Mouse (Mus musculus): ENCODE measurements around the gene Tbl3. TPM values are rescaled to one million over a fixed set of nuclear protein-coding genes. Genes with fewer than 3 reads are reported as not detected.
A peak's percentile ranks its signal among the peaks of the same experiment; 100 is the strongest.
"Not testable (repeated sequence)": the region's sequence is repeated elsewhere in the genome, so short reads cannot be mapped to it uniquely, and the experiment has no call there.

The Tbl3 gene
- polyA plus RNA-seq, 1 experiment from 2014 or later = 133 TPM

DNA sequence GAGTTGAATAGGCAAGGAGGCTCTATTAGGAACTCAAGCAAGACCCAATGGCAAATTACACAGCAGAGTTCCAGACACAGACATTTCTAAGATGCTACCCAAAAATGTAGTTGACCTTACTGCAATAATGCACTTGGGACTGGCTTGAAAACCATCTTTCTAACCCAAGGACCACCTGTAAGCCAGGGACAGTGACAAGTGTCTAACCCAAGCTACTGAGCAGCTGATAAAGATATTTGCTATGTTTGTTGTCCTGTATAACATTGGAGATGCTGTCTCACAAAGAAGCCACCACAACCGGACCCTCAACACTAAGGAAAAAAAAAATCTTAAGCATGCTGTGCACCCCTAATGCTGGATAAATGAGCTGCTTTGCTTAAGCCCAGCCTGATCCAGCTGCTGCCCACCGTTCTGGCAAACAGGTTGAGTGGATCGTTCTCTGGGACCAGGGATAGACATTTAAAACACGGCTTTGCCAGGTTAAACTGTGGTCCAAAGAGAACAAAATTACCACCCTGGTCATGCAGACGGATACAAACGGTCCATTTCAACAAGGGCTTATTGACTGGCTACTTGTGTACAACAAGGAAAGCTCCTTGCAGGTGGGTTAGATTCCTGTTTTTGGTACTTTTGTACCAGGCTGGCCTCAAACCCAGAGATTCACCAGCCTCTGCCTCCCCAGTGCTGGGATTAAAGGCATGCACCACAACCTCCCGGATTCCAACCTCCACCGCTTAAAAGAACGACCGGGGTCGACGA is 15.8 kb upstream of the Tbl3 start:
- H3K27me3 ChIP-seq (ENCODE audit: insufficient read depth, poor library complexity, severe bottlenecking) = 0 out of 2 replicates have a peak, but pooled peaks cover 3% of the 10 kb centered on the region
- peak overlapping the region; percentile 82 for H3K4me3 ChIP-seq
- 5% methylated on average over 12 of the region's 12 CpGs for WGBS
- H3K9me3 ChIP-seq = no peaks in the 10 kb centered on the region
- peaks cover 41% of the 10 kb centered on the region for H3K4me1 ChIP-seq (replicated peaks)
- H3K27ac ChIP-seq = peak overlapping the region; percentile 88
- DNase-seq (ENCODE audit: low spot score) = peak; percentile 11
- H3K36me3 ChIP-seq = peaks cover 26% of the 10 kb centered on the region

DNA sequence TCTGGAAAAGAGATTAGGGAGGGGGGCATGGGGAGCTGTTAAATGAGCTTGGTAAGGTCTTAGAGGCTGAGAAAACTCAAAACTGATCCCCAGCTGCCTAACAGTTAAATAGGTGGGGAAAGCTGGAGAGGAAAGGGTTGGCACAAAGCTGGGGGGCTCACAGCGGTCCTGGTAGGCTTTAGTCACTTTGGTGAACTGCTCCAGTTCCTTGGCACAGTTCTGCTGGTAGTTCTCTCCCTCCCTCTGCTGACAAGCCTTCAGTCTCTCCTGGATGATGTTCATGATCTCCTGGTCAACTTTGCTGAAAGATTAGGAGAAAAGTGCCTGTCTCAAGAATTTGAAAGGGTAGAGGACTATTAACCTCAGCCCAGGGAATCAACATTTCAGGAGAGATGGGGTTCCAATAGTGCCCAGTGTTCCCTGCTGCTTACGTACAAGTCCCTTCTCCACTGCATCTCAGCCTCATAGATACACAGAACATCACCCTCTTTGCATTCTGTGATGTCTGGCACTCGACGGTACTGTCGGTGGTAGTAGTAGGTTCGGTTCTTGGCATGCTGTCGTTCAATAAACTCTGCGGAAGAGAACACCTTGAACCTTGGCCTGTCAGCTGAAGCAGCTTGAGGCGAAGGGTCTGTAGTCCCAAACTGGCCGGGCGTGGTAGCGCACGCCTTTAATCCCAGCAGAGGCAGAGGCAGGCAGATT is 14.9 kb upstream of the Tbl3 start:
- H3K4me3 ChIP-seq = peak overlapping the region; percentile 82
- DNase-seq (ENCODE audit: low spot score) = peak; percentile 23

DNA sequence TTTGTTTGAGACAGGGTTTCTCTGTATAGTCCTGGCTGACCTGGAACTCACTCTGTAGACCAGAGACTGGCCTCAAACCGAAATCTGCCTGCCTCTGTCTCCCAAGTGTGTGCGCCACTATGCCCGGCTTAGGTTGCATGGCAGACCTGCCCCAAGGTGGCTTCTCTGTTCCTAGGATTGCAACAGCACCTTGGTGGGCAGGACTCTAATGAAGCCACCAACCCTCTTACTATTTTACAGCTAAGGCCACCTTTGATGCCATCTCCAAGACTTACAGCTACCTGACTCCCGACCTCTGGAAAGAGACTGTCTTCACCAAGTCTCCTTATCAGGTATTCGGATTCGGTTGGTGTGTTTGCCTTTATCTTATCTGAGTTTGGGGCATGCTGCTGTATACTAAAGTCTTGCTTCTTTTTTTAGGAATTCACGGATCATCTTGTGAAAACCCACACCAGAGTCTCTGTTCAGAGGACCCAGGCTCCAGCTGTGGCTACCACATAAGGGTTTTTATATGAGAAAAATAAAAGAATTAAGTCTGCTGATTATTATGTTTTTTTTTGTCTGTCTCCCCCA is 14.0 kb upstream of the Tbl3 start:
- 70% methylated on average over 7 of the region's 7 CpGs for WGBS
- Histone ChIP-seq H3K36me3 (peaks cover 44% of the 10 kb centered on the region), H3K4me3 (peak overlapping the region; percentile 82), H3K4me1 (replicated peaks) (peaks cover 44% of the 10 kb centered on the region)
- not testable (repeated sequence) for DNase-seq (ENCODE audit: low spot score); H3K9me3 ChIP-seq; H3K27ac ChIP-seq; H3K27me3 ChIP-seq (ENCODE audit: insufficient read depth, poor library complexity, severe bottlenecking)

More for the DNA sequence above, 14.9 kb upstream of the Tbl3 start:
- no peaks in the 10 kb centered on the region for H3K27me3 ChIP-seq (ENCODE audit: insufficient read depth, poor library complexity, severe bottlenecking)
- no peaks in the 10 kb centered on the region for H3K9me3 ChIP-seq
- no peak overlapping the region for H3K27ac ChIP-seq
- 37% methylated on average over 13 of the region's 13 CpGs for WGBS
- peaks cover 44% of the 10 kb centered on the region for H3K4me1 ChIP-seq (replicated peaks)
- H3K36me3 ChIP-seq = peaks cover 35% of the 10 kb centered on the region

DNA sequence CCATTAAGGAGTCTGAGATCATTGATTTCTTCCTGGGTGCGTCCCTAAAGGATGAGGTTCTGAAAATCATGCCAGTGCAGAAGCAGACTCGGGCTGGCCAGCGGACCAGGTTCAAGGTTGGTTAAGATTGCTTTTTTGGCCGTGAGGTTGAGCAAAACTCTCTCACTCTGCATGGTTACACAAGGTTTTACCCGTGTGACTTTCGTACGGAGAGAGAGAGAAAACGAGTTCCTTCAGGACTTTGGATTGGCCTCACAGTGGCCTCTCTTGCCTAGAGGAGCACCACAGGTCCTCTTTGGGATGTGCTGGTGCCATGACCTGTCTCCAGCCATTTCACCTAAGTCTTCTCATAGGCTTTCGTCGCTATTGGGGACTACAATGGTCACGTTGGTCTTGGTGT is 13.2 kb upstream of the Tbl3 start:
- H3K4me1 ChIP-seq (replicated peaks) = peaks cover 44% of the 10 kb centered on the region
- H3K9me3 ChIP-seq; H3K27me3 ChIP-seq (ENCODE audit: insufficient read depth, poor library complexity, severe bottlenecking): not testable (repeated sequence)
- 1% methylated on average over 11 of the region's 11 CpGs for WGBS
- H3K27ac ChIP-seq = peak overlapping the region; percentile 94
- H3K4me3 ChIP-seq = peak overlapping the region; percentile 82
- DNase-seq (ENCODE audit: low spot score) = peak; percentile 14
- H3K36me3 ChIP-seq = peaks cover 53% of the 10 kb centered on the region

DNA sequence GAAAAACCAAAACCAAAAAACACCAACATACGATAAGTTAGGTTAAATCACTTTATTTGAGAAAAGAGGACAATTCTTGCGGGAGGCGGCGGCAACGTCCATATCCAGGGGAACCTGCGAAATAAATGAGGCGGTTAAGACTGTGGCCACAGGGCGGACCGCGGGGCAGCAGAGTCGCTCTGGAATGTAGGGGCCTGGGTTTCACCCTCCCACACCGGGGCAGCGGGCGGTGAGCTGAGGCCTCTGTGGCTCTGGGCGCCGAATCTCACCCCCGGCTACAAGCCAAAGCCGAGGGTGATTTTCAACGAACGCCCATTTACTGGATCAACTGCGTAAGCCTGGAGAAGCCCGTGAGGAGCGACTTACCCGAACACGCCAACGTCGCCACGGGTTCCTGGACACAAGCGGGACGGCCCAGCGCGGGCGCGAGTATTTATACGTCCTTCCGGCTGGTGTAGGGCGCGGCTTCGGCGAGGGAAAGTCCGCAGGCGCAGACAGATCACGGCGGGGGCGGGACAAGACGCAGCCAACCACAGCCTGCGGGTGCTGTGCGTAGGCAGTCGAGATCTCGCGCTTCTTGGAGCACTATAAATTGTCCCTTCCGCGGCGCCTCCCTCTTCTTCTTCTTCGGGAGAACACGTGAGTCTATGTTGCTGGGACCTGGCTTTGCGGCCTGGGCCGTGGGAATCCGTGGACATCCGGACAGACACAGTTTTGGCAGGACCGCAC is 12.2 kb upstream of the Tbl3 start:
- under 1% methylated on average over 61 of the region's 61 CpGs for WGBS
- peaks cover 44% of the 10 kb centered on the region for H3K4me1 ChIP-seq (replicated peaks)
- no peaks in the 10 kb centered on the region for H3K27me3 ChIP-seq (ENCODE audit: insufficient read depth, poor library complexity, severe bottlenecking)
- H3K27ac ChIP-seq = peak overlapping the region; percentile 94
- peak; percentile 99 for DNase-seq (ENCODE audit: low spot score)
- H3K36me3 ChIP-seq = peaks cover 56% of the 10 kb centered on the region
- H3K4me3 ChIP-seq = peak overlapping the region; percentile 82
- H3K9me3 ChIP-seq = no peaks in the 10 kb centered on the region

DNA sequence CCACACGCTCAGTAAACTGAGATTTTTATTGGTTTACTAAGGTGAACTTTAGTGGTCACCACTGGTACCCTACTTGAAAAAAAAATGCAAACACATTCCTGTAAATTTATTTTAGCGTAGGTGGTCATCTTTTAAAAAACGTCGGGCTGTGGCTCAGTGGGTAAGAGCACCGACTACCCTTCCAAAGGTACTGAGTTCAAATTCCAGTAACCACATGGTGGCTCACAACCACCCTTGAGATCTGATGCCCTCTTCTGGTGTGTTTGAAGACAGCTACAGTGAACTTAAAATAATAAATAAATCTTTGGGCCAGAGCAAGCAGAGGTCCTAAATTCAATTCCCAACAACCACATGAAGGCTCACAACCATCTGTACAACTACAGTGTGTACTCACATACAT is 11.5 kb upstream of the Tbl3 start:
- Histone ChIP-seq H3K36me3 (peaks cover 56% of the 10 kb centered on the region), H3K4me3 (peak overlapping the region; percentile 82), H3K27ac (peak overlapping the region; percentile 94), H3K4me1 (replicated peaks) (peaks cover 40% of the 10 kb centered on the region)
- H3K9me3 ChIP-seq; DNase-seq (ENCODE audit: low spot score); H3K27me3 ChIP-seq (ENCODE audit: insufficient read depth, poor library complexity, severe bottlenecking): not testable (repeated sequence)
- 65% methylated on average over 5 of the region's 5 CpGs for WGBS

DNA sequence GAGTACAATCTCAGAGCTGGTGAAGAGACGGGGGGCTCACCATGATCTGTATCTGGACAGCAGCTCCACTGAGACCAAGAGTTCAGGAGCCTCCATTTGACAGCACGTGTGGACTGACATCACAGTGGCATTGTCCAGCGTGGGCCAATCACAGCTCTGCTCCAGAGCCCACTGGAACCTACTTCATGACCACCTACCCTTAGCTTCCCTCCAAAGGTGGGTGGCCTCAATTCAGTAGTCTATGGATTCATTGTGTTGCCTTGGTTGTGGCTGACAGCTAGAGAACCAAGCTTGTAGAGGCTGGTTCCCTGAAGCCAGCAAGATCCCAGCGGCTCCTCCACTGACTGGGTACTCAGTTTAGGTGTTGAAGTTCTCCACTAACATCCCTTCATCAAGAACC is 10.5 kb upstream of the Tbl3 start, which contains the start of the genes Rnf151 and Rps2:
Gene Rnf151 (minus strand): TSS at position 121 of the 400 bp plus-strand sequence.
Gene Rps2 (plus strand): TSS at position 174 of the 400 bp plus-strand sequence.
- H3K36me3 ChIP-seq = peaks cover 56% of the 10 kb centered on the region
- 84% methylated on average over 4 of the region's 4 CpGs for WGBS

DNA sequence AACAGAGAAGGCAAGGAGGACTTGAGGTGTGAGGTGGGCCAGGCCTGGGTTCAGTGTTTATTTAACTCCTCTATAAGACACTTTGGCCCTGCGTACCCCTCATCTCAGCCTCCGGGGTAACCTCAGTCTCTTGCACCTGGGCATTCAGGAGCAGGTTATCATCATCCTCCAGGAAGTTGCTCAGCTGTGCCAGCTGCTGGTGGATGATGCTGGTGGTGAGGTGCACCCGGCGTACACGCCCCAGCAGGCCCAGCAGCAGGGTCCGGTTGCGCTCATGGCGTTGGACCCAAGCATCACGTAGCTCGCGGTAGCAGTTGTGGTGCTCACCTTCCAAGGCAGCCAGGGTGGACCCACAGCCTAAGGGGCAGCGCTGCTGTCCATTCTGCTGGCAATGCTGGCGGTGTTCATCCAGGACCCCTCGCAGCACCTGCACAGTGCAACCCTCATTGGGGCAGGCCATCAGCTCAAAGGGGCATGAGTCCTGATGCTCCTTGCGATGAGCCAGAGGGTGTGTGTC is 8.8 kb upstream of the Tbl3 start:
- Histone ChIP-seq H3K27me3 (ENCODE audit: insufficient read depth, poor library complexity, severe bottlenecking) (no peaks in the 10 kb centered on the region), H3K4me3 (peak overlapping the region; percentile 9; the same call in 1 of the 2 replicates), H3K9me3 (no peaks in the 10 kb centered on the region), H3K4me1 (replicated peaks) (peaks cover 14% of the 10 kb centered on the region), H3K36me3 (peaks cover 41% of the 10 kb centered on the region), H3K27ac (no peak overlapping the region)
- WGBS = 94% methylated on average over 15 of the region's 15 CpGs
- DNase-seq (ENCODE audit: low spot score) = no peak

More for the DNA sequence above, 10.5 kb upstream of the Tbl3 start, which contains the start of the genes Rnf151 and Rps2:
- Histone ChIP-seq H3K4me1 (replicated peaks) (peaks cover 31% of the 10 kb centered on the region), H3K9me3 (no peaks in the 10 kb centered on the region), H3K4me3 (peak within 1 kb of the TSS; percentile 82), H3K27me3 (ENCODE audit: insufficient read depth, poor library complexity, severe bottlenecking) (no peaks in the 10 kb centered on the region), H3K27ac (0 out of 2 replicates have a peak within 1 kb of the TSS, but pooled peaks have one; percentile 94)
- DNase-seq (ENCODE audit: low spot score) = no peak

DNA sequence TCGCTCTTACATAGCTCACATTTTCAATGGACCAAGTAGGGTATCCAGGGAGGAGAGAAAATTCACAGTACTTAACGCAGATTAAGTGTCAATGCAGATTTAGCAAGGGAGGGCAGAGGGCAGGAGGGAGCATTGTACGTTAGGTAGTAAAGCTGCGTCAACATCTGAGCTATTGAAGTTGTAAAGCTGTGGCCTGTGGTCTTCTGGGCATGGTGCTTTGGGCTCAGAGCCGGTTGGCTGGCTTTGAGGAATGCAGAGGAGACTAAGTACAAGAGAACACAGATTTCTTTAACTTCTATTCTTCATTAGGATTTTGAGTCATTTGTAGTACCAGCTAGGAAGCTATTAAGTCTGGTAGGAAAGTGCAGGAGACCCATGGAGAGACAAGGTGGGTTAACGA is 8.1 kb upstream of the Tbl3 start:
- Histone ChIP-seq H3K9me3 (no peaks in the 10 kb centered on the region), H3K27me3 (ENCODE audit: insufficient read depth, poor library complexity, severe bottlenecking) (no peaks in the 10 kb centered on the region), H3K4me3 (no peak overlapping the region), H3K4me1 (replicated peaks) (peaks cover 12% of the 10 kb centered on the region), H3K27ac (no peak overlapping the region), H3K36me3 (peaks cover 36% of the 10 kb centered on the region)
- WGBS = 74% methylated on average over 6 of the region's 6 CpGs
- no peak for DNase-seq (ENCODE audit: low spot score)

DNA sequence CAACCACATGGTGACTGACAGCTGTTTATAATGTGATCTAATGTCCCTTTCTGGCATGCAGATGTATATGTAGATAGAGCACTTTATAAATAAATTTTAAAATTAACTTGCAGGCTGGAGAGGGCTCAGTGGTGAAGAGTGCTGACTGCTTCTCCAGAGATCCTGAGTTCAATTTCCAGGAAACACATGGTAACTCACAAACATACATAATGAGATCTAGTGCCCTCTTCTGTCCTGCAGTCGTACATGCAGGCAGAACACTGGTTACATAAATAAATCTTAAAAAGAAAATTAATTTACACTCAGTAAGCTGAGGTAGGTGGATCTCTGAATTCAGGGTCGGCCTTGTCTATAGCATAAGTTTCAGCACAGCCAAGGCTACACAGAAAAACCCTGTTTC is 1.2 kb upstream of the Tbl3 start:
- Histone ChIP-seq H3K9me3 (no peaks in the 10 kb centered on the region), H3K36me3 (peaks cover 21% of the 10 kb centered on the region), H3K4me1 (replicated peaks) (peaks cover 16% of the 10 kb centered on the region), H3K27ac (no peak overlapping the region), H3K4me3 (peak overlapping the region; percentile 93; the same call in 1 of the 2 replicates), H3K27me3 (ENCODE audit: insufficient read depth, poor library complexity, severe bottlenecking) (no peaks in the 10 kb centered on the region)
- no peak for DNase-seq (ENCODE audit: low spot score)
- WGBS = 43% methylated on average over 2 of the region's 2 CpGs

DNA sequence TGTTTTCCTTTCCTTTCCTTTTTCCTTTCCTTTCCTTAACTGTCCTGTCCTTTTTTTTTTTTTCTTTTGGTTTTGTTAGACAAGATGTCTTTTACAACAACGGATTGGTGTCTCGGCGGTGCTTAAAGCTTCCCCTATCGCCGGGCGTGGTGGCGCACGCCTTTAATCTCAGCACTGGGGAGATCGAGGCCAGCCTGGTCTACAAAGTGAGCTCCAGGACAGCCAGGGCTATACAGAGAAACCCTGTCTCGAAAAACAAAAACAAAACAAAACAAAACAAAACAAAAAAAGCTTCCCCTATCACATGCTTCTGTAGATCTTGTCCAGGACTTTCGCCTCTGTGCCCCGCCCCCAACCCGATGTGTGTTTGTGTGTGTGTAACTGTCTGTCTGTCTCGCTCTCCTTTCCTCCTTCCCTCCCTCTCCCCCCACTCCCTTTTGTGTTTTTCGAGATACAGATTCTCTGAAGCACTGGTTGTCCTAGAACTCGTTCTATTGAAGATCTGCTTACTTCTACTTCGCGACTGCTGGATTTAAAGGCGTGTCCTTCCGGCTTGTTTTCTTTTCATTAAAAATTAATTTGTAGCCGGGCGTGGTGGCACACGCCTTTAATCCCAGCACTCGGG is 453 bp upstream of the Tbl3 start:
- peak overlapping the region; percentile 90 for H3K27ac ChIP-seq
- WGBS = 9% methylated on average over 24 of the region's 24 CpGs
- H3K4me1 ChIP-seq (replicated peaks) = peaks cover 16% of the 10 kb centered on the region
- peak; percentile 34 for DNase-seq (ENCODE audit: low spot score)
- H3K9me3 ChIP-seq = no peaks in the 10 kb centered on the region
- H3K27me3 ChIP-seq (ENCODE audit: insufficient read depth, poor library complexity, severe bottlenecking) = no peaks in the 10 kb centered on the region
- peaks cover 28% of the 10 kb centered on the region for H3K36me3 ChIP-seq
- peak overlapping the region; percentile 93 for H3K4me3 ChIP-seq

DNA sequence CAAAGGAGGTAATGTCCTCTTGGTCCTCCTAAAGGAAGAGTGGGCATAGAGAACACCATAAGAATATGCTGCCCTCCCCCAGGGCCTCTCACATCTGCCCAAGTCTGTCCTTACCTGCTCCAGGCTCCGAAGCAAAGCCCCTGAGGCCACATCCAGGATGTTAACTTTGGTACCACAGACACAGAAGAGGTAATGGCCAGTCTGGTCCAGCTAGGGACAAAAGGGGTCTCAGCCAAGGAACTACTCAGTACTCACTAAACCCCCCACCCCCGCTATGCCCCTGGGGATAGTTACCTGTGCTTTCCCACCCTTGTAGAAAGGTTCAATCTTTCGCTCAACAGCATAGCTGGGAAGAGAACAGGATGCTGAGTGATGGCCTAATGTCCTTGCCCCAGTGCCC is 1.6 kb downstream of the Tbl3 start:
- Histone ChIP-seq H3K9me3 (no peaks in the 10 kb centered on the region), H3K4me3 (peak overlapping the region; percentile 93), H3K4me1 (replicated peaks) (peaks cover 16% of the 10 kb centered on the region), H3K36me3 (peaks cover 49% of the 10 kb centered on the region), H3K27ac (no peak overlapping the region), H3K27me3 (ENCODE audit: insufficient read depth, poor library complexity, severe bottlenecking) (no peaks in the 10 kb centered on the region)
- 92% methylated on average over 3 of the region's 3 CpGs for WGBS
- no peak for DNase-seq (ENCODE audit: low spot score)
